Mouse (Mus musculus) lung, postnatal 36 days (tissue): ENCODE data around the gene Hepacam2.
"Not testable (repeated sequence)": the region's sequence is repeated elsewhere in the genome, so short reads cannot be mapped to it uniquely, and the experiment has no call there.

Experiments
- DNase-seq: peaks from one replicate; pipeline ENCODE4 v3.0.0; 2022; ENCODE audit warnings: mixed read lengths

The Hepacam2 gene

GRCm38 (mm10) chr6:3463026-3463425 is 35.1 kb downstream of the Hepacam2 start:
- no peak for DNase-seq

GRCm38 (mm10) chr6:3455944-3456536 is 42.1 kb downstream of the Hepacam2 start:
- no peak for DNase-seq

GRCm38 (mm10) chr6:3454421-3454820 is 43.7 kb downstream of the Hepacam2 start:
- DNase-seq = no peak

GRCm38 (mm10) chr6:3447404-3447803 is 50.7 kb downstream of the Hepacam2 start:
- peak; percentile 92 for DNase-seq

DNA sequence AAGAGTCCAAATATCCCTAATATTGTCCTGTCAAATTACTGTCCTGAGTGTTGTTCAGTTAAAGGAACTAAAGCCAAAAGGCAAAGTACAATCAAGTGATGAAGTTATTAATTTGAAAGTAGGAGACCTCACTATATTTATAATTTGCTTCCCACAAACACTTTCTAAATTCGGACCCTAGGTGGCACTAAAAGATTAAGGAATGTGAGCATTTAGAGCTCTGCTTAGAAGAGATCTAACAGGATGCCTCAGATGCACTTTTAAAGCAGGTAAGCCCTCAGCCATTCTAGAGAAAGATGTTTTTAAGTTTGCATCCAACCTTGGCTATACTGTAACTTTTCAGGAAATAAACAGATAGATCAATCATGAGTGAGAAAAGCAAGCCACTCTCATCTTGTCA is 54.2 kb downstream of the Hepacam2 start:
- DNase-seq = no peak

DNA sequence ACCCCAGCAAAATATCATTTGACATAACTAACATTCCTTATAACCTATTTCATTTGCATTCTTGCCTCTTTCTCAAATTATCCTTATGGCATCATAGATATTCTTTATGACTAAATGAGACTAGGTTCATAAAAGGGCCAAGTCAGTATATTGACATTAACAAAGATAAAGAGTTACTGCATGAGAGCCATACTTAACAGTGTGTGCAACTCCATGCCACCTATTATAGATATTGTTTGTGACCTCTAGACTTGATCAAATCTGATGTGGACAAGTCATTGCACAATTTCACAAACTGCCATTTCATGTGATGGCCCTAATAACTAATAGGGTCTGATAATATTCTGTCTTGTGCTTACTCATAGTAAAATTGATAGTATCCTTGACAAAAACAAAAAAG is 62.0 kb downstream of the Hepacam2 start:
- no peak for DNase-seq

DNA sequence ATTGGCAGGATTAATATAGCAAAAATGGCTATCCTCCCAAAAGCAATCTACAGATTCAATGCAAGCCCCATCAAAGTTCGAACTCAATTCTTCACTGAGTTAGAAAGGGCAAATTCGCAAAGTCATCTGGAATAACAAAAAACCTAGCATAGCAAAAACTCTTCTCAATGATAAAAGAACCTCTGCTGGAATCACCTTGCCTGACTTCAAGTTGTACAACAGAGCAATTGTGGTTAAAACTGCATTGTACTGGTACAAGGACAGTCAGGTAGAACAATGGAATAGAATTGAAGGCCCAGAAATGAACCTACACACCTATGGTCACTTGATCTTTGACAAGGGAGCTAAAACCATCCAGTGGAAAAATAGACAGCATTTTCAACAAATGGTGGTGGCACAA is 67.1 kb downstream of the Hepacam2 start:
- not testable (repeated sequence) for DNase-seq

DNA sequence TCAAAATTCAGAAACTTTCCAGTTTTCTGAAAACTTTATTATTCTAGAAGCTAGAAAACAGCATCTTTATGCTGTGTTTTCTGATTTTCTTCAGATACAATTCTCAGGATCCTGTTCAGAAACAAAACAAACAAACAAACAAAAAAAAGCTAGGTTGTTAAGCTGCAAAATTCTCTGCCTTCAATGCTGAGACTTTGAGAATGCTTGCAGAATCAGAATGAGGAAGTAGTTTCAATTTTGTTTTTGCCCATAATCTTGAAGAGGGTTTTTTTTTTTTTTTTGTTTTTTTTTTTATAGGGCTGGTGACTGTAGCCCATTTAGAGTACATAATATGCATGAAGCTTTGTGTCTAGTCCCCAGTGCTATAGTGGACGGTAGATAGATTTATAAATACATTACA is 71.1 kb downstream of the Hepacam2 start:
- peak; percentile 7 for DNase-seq

GRCm38 (mm10) chr6:3425333-3425732 is 72.8 kb downstream of the Hepacam2 start:
- DNase-seq = not testable (repeated sequence)

DNA sequence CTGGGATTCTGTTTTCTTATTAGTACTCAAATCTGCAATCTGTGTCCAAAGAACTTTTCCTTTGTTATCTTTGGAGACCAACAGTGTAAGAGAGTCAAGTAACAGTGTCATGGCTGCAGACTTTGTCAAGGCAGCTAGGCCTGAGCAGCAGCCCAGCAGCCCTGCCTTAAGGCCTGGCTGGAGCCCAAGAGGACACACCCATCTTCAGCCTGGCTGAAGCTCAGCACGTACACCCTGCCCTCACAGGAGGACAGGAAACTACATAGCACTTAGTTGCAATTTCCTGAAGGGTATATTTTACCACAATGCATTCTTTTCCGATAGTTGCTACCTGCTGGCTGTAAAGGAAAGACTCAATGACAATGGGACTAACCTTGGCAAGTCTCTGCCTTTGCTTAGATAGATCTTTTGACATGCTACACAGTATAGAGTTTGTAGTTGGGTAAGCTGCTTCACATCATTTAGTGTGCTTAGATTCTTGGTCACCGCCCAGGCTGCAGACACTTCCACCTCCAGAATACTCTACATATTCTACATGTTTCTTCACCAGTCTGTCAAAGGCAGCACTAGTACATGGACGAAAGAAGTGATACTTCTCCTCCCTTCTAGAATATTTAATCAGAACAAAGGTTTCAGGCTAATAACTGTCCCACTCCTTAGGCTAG is 73.4 kb downstream of the Hepacam2 start:
- peak; percentile 68 for DNase-seq
